Mouse (Mus musculus): ENCODE results near the gene Rcan2.

Gene Rcan2

DNA sequence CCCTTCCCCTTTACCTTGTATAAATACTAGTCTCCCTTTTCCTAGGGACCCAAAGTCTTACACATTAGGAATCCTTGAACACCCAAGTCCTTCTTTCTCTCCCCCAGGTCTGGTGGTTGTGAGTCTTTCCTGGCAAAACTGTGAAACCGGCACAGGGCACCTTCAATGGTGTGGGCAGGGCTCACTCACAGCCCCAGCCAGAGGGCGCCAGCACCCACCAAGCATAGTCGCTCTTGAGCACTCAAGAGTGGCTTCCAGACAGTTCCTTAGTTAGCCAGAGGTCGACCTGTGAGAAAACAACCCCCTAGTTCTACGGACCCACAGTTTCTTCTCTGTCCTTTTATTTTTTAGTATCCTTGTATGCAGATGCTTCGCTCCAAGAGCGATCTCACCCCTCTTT is at the start of gene Rcan2:
Gene Rcan2 (plus strand): TSS at position 275 of the 400 bp plus-strand sequence.
- DNase-seq (ENCODE audit: low spot score in 2 of 2) = peak in 1 of 2 experiments; percentile 2

DNA sequence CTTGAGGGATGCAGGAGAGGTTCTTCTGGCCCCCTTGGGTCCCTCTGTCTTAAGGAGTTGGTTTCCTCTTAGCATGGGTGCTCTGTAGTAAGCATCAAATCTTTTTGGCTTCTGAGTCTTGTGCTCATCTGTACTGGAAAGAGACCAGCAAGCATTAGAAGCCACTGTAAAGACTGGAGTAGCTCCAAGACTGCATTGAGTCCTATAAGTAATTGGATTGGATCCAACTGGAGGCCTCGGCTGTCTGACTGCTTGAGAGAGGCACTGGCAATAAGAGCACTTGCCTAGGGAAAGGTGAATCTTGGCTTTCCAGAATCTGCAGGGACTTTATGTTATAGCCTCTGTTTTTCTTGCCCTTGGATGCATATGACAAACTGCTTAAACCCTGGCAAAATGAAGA is 48.3 kb upstream of the Rcan2 start:
- DNase-seq (ENCODE audit: low spot score in 2 of 2) = no peak

DNA sequence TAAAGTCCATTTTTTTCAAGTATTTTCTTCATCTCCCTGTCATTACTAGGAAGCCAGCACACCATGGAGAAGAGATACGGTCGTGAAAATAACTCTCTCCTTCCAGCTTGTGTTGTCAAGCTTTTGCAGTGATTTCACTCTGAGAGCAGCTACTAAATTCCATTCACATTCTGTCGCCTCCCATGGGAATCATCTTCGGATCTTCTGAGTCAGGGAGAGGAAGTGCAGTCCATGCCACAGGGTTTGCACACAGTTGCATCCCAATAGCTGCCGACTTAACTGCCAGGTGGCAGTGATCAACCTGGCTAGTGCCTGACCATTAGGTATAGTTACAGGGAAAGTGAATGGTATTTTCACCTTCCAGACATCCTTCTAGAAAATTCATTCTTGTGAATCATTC is 46.5 kb upstream of the Rcan2 start:
- no peak for DNase-seq (ENCODE audit: low spot score in 2 of 2)

DNA sequence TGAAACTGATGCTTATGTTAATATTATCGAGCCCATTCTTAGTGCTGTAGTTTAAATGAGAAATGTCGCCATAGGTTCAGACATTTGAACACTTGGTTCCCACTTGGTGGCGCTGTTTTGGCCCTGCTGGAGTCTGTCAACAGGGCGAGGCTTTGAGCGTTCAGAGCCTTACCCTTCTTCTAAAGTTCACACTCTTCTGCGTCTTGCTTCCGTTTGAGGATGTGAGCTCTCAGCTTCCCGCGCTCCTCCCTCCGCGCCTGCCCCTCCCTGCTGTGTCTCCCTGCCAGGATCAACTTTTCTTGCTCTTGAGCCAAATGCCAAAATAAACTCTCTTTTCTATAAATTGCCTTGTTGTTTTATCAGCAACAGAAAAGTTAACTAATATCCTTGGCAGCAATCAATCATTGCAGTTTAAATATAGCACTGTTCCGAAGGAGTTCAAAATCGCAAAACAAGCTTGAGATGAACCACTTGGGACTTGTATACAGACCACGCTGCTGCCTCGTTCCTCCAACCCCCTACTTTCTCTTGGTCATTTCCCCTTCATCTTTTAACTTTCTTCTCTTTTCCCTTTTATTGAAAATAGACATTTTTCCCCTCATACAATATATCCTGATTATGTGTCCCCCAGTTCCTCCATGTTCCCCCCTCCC is 42.4 kb upstream of the Rcan2 start:
- no peak for DNase-seq (ENCODE audit: low spot score in 2 of 2)

DNA sequence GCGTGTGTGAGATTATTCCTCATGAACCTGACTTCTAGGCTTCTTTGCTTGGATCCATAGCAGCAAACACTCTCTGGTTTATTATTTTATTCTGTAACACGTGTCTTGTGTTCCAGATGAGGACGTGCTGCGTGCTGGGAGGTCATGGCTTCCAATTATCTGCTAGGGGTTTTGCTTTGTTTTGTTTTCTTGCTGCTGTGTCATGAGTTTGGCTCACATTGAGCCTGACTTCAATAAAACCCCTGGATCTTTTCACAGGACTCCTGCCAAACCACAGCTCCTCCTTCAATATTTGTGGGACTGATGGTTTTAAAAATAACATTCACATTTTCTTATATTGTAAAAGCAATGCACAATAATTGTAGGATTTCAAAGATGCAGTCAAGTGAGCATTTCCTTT is 16.6 kb upstream of the Rcan2 start:
- no peak for DNase-seq (ENCODE audit: low spot score in 2 of 2)

DNA sequence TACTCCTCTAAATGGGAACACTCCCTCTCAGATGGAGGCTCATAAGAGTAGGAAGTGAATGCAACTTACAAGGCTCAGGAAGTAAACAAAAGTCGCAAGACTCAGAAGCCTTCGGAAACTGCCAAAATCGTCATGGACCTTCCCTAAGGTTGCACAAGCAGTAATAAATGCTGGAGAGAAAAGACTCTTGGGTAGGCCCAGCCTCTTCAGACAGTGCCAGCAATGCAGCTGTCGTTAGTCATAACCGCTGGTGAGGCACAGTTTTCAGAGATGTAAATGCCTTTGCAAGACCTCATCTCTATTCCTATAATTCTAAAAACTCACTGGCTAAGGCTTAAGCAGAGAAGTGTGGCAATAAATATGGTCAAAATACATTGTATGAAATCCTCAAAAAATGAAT is 12.9 kb upstream of the Rcan2 start:
- DNase-seq (ENCODE audit: low spot score in 2 of 2) = no peak

DNA sequence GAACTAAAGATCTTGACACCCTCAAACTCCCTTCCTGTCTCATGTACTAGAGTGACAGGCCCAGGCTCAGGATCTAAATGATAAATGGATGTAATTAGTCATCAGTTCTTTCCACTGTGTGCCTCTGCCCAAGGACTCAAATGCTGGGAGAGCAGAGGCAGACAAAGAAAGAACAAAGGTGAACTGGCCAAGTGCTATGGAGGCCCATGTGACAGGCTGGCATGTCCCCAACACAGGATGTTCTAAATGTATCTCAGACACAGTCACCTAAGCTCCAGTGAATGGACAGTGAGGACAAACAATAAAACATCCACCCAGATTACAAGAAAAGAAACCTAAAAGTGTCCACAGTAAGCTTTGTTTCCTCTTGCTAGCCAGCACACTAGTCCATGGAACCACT is 11.8 kb upstream of the Rcan2 start:
- DNase-seq (ENCODE audit: low spot score in 2 of 2) = no peak

DNA sequence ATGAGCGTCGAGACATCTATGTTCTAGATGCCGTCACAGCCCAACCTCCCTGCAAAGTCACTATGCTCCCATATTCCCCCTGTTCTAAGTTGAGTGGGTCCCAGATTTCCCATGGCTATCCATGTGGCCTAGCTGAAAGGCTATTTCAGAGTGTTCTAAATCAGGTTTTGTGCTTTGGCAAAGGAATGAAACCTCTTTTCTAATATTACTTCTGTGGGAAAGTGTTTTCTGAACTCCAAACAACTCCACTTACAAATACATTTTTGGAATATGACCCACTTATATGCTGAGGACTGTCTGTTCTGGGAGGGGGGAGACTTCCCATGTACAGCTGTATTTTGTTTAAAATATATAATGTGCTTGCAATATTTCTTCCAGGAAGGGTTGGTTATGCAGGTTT is 9.4 kb upstream of the Rcan2 start:
- no peak for DNase-seq (ENCODE audit: low spot score in 2 of 2)

DNA sequence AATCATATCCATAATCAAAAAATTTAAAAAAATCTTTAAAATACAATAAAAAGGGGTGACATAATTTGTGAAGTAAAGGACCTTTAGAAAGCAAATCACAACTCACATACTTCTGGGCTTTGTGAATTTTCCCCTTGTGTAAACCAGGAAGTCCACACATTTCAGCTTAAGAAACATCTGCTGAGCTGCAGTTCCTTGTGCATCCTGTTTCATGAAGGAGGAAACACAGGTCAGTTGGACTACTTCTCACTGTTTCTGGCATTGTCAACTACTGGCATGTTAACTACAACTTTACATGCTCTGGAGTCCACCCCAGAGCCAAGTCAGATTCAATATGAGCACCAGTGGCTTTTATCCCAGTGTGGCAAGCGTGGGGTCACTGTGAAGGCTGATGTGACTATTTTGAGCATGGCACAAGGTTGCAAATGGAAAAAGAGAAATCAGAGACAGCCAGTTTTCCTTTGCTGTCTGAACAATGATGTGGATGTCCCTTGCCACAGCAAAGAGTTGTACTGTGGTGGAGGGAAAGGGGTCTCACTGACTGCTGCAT is 6.3 kb upstream of the Rcan2 start:
- no peak for DNase-seq (ENCODE audit: low spot score in 2 of 2)

DNA sequence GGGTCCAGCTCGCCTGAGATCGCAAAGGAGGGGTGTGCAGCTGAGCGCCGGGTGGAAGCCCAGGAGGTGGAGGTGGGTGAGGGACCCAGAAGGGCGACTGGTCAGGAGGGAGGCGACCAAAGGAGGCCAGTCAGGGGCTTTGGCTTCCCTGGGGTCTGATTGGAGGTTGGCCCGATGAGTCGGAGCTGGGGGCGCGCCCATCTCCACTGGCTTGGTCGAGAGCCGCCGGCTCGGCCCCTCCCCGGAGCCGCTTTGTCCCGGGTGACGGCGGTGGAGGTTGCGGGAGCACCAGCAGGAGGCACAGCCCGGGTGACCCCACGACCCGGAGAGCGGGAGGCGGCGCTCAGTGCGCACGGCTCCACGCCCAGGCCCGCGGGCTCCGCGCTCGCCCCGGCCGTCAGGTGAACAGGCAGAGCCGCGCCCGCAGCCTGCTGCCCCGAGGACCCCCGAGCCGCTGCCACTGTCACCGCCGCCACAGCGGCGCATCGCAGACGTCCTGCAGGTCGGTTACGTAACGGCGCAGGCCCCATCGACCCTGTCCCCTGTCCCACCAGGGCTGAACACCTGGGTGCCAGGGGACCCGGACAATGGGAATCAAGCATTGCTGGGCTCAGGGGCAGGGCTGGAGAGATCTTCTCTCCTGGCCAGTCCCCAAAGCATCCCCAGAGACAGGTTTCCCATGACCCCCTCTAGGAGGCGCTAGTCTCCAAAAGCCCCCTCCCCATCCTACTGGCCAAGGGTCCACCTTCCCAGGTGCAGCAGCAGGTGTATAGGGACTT is 633 bp downstream of the Rcan2 start:
- DNase-seq (ENCODE audit: low spot score in 2 of 2) = no peak

DNA sequence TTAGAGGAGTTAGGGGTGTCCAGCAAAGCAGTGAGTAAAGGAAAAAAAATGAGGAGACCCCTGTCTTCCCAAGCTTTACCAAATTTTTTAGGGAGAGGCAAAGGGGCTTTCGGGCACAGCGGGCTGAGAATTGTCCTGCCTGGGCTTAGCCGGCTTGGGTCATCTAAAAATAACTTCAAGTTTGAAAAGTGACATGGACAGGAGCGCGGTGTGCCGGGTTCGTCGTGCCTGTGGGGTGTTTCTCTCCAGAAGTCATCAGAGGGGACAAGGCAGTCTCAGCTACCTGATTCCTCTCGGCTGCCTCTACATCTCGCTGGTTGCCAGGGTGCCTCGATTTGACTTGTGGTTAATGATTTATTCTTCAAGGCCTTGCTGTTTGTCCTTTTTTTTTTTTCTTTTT is 1.3 kb downstream of the Rcan2 start:
- DNase-seq (ENCODE audit: low spot score in 2 of 2) = no peak

DNA sequence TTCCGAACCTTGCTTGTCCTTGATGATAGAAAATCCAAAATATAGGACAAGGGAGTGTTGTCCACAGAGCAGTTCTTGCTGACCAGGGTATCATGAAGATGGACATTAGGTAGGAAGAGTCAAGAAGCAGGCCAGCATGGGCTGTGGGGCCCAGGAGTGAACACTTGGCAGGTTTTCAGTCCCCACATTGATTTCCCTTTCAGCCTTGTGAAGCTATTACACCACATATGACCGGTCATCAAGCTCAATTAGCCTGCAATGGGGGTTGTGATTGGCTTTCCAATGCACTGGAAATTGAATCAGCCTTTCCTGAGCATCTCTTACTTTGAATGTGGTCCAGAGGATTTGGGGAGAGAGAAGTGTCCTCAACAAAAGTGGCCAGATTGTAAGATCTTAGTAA is 2.0 kb downstream of the Rcan2 start:
- DNase-seq (ENCODE audit: low spot score in 2 of 2) = no peak

DNA sequence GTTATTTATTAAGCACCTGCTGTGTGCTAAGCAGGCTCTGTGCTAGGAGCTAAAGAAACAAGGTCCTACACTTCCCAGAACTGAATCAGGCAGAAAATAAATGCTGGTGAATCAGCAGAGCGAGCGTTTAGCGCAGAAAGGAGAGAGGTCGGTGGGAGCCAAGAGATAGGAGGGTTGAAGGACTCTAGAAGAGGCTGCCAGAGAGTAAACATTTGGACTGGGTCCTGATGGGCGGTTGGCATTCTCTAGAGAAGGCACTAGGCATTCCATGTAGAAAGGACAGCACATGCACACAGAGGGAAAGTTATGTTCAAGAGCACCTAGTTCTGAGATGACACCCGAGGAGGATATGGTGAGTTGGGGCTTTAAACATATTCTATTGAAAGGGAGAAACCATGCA is 2.6 kb downstream of the Rcan2 start:
- DNase-seq (ENCODE audit: low spot score in 2 of 2) = no peak

DNA sequence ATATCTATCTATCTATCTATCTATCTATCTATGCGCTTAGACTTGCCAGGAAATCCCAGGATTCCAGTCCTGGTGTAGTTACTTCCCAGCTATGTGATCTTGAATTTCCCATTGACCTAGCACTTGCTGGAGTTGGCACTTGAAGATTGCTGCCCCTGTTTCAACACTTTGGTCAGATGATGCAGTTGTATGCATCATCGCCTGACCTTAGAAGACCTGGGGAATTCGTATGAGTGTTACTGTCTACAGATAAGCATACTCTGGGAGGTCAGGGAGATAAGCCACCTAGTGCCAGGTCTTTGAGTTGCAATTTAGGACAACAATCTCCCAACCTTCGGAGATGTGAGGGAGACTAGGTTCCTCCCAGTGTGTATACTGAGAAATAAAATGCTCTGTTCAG is 5.7 kb downstream of the Rcan2 start:
- no peak for DNase-seq (ENCODE audit: low spot score in 2 of 2)

DNA sequence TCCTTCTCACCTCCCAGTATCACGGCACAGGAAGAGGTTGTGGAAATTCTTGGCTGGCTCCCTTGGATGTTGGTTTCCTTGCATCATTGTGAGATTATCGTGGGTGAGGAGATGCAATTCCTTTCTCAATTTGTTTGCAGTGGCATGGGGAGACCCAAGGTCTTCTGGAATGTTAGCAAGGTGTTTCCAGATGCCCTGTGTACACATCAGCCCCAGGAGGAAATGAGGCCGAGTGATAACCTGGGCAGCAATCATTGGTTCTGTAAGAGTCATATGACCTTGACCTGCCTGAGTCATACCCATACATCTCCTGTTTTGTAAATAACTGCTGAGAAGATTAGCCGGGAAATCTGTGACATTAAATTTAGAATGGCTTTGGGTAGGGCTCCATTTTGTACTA is 10.3 kb downstream of the Rcan2 start:
- no peak for DNase-seq (ENCODE audit: low spot score in 2 of 2)

DNA sequence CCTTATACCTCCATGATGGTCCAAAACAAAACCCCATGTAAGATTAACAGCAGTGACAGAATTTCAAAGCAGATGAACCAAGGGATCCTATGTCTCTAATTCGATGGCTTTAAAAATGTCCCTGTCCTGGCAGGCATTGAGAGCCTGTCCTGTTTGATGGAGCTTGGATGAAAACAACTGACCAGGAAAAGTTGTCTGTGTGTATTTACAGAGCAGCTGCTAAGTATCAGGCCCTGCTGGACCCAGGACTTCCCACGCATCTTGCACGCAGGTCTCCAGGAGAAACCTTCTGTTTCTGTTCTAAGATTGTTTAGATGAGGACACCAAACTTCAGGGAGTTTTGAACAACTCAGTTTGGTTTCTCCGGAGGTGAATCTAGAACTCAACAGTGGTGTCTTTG is 14.2 kb downstream of the Rcan2 start:
- DNase-seq (ENCODE audit: low spot score in 2 of 2) = no peak

DNA sequence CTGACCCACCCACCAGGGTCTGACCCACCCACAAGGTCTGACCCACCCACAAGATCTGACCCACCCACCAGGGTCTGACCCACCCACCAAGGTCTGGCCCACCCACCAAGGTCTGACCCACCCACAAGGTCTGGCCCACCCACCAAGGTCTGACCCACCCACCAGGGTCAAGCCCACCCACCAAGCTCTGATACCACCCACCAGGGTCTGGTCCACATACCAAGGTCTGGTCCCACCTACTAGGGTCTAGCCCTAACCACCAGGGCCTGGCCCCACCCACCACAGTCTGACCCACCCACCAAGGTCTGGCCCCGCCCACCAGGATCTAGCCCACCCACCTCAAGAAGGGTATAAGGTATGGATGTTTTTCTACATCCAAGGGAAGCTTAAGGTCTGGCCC is 15.3 kb downstream of the Rcan2 start:
- no peak for DNase-seq (ENCODE audit: low spot score in 2 of 2)

DNA sequence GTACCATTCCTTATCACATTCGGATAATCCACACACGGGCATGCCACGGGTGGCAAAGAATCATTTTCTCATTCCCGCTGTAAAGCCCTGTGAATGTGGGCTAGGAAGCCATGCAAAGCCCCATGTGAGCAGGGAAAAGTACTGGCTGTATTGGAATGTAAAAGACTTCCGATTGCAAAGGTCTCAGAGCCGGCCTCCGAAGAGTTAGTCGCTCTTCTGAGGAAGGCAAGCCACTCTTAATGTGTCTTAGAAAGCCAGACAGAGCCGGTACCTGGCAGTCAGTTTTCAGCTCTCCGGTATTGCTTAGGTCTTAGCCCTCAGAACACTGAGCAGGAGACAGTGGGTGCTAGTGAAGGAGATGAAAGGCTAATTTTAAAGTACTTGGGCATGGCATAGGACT is 16.0 kb downstream of the Rcan2 start:
- no peak for DNase-seq (ENCODE audit: low spot score in 2 of 2)

DNA sequence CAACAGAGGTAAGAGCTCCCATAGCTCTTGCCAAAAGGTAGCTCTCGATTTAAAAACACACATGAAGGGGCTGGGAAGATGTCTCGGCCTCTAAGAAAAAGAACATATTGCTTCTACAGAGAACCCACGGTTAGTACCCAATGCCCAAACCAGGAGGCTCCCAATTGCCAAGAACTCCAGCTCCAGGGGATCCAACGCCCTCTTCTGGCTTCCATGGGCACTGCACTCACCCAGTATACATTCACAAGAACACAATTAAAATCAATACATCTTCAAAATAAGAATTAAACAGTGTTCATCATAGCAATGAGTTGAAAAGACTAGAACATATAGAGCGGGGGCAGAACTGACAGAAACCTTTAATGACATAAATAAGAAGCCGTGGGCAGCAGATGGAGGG is 17.2 kb downstream of the Rcan2 start:
- DNase-seq (ENCODE audit: low spot score in 2 of 2) = no peak

DNA sequence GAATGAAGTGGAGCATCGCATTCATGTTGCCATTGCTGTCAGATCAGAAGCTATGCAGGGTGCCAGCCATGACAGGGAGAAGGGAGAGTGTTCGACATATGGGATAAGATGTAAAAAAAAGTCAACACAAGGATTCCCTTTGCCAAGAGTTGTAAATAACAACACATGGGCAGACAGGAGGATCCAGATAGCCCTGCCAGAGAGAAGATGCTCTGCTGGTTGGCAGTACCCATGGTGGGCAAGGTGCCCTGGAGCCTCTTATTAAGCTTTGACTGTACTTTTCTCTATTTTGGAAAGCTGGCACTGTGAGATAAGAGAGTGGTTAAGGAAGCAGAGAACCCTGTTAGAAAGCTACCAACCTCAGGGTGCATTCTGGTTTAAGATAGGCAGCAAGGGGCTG is 19.8 kb downstream of the Rcan2 start:
- no peak for DNase-seq (ENCODE audit: low spot score in 2 of 2)

DNA sequence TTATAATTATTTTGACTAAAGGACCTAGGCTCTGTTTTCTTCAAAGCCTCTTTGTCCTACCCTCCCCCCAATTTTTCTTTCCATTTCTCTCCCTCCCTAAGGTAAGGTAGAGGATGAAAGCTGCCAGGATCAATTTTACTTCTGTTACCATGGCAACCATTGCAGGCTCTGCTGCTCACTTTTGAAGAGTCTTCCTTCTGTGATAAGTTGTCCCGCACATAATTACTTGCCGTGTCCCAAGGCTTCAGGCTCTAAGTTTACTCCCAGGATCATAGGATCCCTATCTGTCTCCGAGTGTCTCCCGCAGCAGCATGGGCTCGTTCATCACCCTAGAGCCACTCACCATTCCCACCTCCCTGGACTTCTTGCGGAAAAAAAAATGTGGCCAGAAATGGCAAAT is 21.1 kb downstream of the Rcan2 start:
- DNase-seq (ENCODE audit: low spot score in 2 of 2) = no peak

DNA sequence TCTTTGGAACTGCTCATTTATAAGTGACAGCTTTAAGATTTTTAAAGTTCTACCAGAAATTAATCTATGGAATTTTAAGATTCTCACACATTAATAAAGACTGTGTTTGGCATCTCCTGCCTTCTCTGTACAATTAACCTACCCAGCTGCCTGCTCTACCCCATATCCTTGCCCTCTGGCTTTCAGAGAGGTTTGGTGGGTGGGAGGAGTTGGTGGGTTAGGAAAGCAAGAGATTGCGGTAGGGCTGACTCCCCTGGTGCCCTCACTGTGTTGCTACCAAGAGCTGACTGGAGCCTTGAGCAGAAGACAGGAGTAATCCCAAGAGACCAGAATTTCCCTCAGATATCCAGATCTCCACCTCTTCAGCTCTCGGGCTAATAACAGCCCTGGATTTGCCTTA is 21.5 kb downstream of the Rcan2 start:
- no peak for DNase-seq (ENCODE audit: low spot score in 2 of 2)

DNA sequence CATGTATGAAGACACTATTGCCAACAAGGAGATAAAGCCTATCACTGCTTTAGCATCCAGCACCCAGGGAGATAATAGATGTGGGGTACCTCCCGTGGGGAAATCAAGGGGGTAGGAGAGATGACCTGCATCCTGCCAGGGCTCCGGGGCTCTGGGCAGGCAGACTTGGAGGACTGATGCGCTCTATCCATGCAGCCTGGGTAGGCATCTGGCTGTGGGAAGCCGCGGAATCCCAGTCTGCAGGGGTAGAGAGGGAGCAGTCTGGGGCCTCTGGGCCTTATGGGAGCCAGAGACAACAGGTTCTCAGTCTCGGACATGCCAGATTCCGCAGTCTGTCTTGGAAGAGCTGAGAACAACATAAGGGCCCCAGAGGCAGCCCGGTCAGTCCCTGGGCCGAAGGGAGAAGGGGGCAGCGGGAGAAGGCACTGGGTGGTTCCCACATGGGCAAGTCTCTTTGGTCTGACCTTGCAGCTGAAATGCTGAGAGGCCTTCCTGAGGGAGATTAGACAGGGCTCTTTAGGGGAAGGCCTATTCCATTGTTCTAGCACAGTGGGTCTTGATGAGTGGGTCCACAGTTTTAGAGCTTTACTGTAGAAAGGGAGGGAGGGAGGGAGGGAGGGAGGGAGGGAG is 23.7 kb downstream of the Rcan2 start:
- no peak for DNase-seq (ENCODE audit: low spot score in 2 of 2)

All from natural killer cell, adult 2 months (primary cell).